In the genomic region with DNA sequence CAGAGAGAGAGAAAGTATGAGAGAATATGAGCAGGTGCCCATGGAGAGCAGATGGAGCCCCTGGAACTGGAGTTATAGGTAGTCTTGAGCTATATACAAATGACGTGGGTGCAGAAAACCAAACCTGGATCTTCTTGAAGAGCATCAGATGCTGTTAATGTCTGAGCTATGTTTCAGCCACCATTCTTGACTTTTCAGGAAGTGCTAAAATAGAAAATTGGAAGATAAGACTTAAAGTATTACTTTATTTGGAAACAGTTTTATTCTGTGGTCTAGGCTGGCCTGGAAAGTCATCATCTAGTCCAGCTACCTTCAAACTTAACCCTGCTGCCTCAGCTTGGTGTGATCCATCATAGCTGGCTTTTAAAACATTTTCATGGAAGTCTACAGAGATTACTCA, we compare ENCODE assay signal across 16 mouse cellular contexts.
"Had no signal": no experiment of that assay in that cellular context is flagged by ENCODE, and none has a peak within 500 bp of the region (broad histone marks: within the 10 kb centered on the region; RNA-seq: fewer than 3 reads in every experiment).

No protein-coding gene starts in this region.

- ATAC-seq: midbrain, embryonic 16.5 days had no signal

- DNase-seq: lung, adult 18-20 months; lung, embryonic 14.5 days; lung, postnatal 10 days; lung, postnatal 4 days; midbrain, embryonic 14.5 days; right cerebral cortex, postnatal 14 days; thymus, adult 2 months; thymus, postnatal 25 days; thymus, postnatal 4 days had no signal

- H3K27me3 ChIP-seq: midbrain, embryonic 12.5 days; neural tube, embryonic 13.5 days; stomach, embryonic 15.5 days had no signal

- H3K4me1 ChIP-seq: midbrain, embryonic 12.5 days had no signal

- H3K9ac ChIP-seq: lung, embryonic 14.5 days; midbrain, embryonic 12.5 days; neural tube, embryonic 13.5 days; stomach, embryonic 15.5 days had no signal

- H3K4me2 ChIP-seq: lung, embryonic 14.5 days; midbrain, embryonic 12.5 days; neural tube, embryonic 13.5 days; stomach, embryonic 15.5 days had no signal

- H3K27ac ChIP-seq: midbrain, embryonic 10.5 days; midbrain, embryonic 12.5 days; neural tube, embryonic 13.5 days; stomach, embryonic 15.5 days; stomach, postnatal 0 days had no signal

- H3K9me3 ChIP-seq: midbrain, embryonic 10.5 days; midbrain, embryonic 12.5 days; neural tube, embryonic 13.5 days; stomach, embryonic 15.5 days had no signal

- H3K36me3 ChIP-seq: stomach, embryonic 15.5 days had no signal

- H3K4me3 ChIP-seq: midbrain, embryonic 10.5 days; midbrain, embryonic 12.5 days; myocyte; neural tube, embryonic 13.5 days; stomach, embryonic 15.5 days had no signal
